ENCODE assay signal across 21 mouse cellular contexts in the genomic region with DNA sequence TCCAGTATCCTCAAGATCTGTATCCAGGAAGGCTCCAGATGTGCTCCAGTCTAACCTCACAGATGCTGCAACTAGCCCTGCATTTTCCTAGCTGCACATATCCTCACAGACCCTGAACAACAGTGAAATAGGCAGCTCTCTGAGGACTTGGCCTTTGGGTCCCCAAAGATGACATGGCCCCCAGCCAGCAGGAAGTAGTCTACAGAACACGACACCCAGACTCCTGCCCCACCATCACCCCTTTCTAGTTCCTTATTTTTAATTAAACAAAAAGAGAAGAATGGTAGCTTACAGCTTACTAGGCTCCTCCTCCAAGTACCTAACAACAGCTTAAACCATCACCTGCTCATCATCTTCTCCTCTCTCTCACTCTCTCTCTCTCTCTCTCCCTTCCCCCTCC.
DNase-seq lines count a peak whose midpoint lies in the region; ATAC-seq and TF ChIP-seq lines count a peak whose summit lies in the region.
"Had no signal": no experiment of that assay in that cellular context is flagged by ENCODE, and none has a peak within 500 bp of the region (broad histone marks: within the 10 kb centered on the region; RNA-seq: fewer than 3 reads in every experiment).

No protein-coding gene starts in this region.

- no peaks in the 10 kb centered on the region for H3K27me3 ChIP-seq in liver, adult 2 months (ENCODE audit: control insufficient read depth, insufficient read depth, low read length)
- no peaks in the 10 kb centered on the region for H3K27me3 ChIP-seq in liver, postnatal 0 days (ENCODE audit: insufficient read depth, low read length)
- H3K27me3 ChIP-seq in intestine, postnatal 0 days (replicated peaks; ENCODE audit: control insufficient read depth, insufficient read depth, low read length): no peaks in the 10 kb centered on the region
- H3K27me3 ChIP-seq: embryonic facial prominence, embryonic 13.5 days; forebrain, embryonic 12.5 days; heart, embryonic 12.5 days; hindbrain, embryonic 12.5 days had no signal

- TF ChIP-seq POLR2A in liver, adult 2 months (IDR thresholded peaks at IDR 0.05; ENCODE audit: extremely low read depth, insufficient read depth, low read length): no peak

- no peak overlapping the region for H3K4me2 ChIP-seq in liver, postnatal 0 days (ENCODE audit: low read depth, low read length)
- no peak overlapping the region for H3K4me2 ChIP-seq in intestine, postnatal 0 days (replicated peaks; ENCODE audit: low read depth)
- H3K4me2 ChIP-seq: embryonic facial prominence, embryonic 13.5 days; forebrain, embryonic 12.5 days; heart, embryonic 12.5 days; hindbrain, embryonic 12.5 days had no signal

- no peak overlapping the region for H3K27ac ChIP-seq in liver, adult 2 months (replicated peaks; ENCODE audit: insufficient read depth, low read depth, low read length)
- no peak overlapping the region for H3K27ac ChIP-seq in liver, postnatal 0 days (ENCODE audit: low read depth)
- H3K27ac ChIP-seq in intestine, postnatal 0 days (ENCODE audit: low read depth, low read length): no peak overlapping the region
- H3K27ac ChIP-seq: embryonic facial prominence, embryonic 13.5 days; forebrain, embryonic 12.5 days; gastrocnemius, adult 2 months; hindbrain, embryonic 12.5 days had no signal

- ATAC-seq in liver, postnatal 0 days: no peak
- peak; percentile 47; the same call in 1 of the 2 replicates for ATAC-seq in common myeloid progenitor, adult 5-6 weeks (replicated peaks; ENCODE audit: low read depth, poor library complexity, severe bottlenecking)
- peak; percentile 45; the same call in 1 of the 2 replicates for ATAC-seq in neutrophil, adult 5-6 weeks (ENCODE audit: extremely low read depth, insufficient number of reproducible peaks, low FRiP score, poor library complexity, severe bottlenecking)
- ATAC-seq in intestine, postnatal 0 days: no peak
- ATAC-seq: activated CD4-positive, CD25-positive, alpha-beta regulatory T cell, adult 4 months; forebrain, embryonic 16.5 days; Patski had no signal

- H3K9me3 ChIP-seq in liver, postnatal 0 days (ENCODE audit: low read length): no peaks in the 10 kb centered on the region
- no peaks in the 10 kb centered on the region for H3K9me3 ChIP-seq in intestine, postnatal 0 days (ENCODE audit: control insufficient read depth)
- H3K9me3 ChIP-seq: embryonic facial prominence, embryonic 13.5 days; forebrain, embryonic 12.5 days; heart, embryonic 12.5 days; hindbrain, embryonic 12.5 days had no signal

- 52% methylated on average over 1 of the region's 1 CpGs for WGBS in liver, adult 2 months
- WGBS in liver, postnatal 0 days (ENCODE audit: insufficient replicate concordance): 36% methylated on average over 1 of the region's 1 CpGs
- WGBS in intestine, postnatal 0 days: 45% methylated on average over 1 of the region's 1 CpGs

- no peak overlapping the region for H3K9ac ChIP-seq in liver, adult 2 months (ENCODE audit: low read depth, low read length)
- H3K9ac ChIP-seq in liver, postnatal 0 days (replicated peaks): no peak overlapping the region
- no peak overlapping the region for H3K9ac ChIP-seq in intestine, postnatal 0 days (ENCODE audit: low read depth, low read length)
- H3K9ac ChIP-seq: embryonic facial prominence, embryonic 13.5 days; forebrain, embryonic 12.5 days; heart, embryonic 12.5 days; hindbrain, embryonic 12.5 days had no signal

- TF ChIP-seq CTCF in liver, adult 2 months (IDR thresholded peaks at IDR 0.05; ENCODE audit: low read depth, low read length): no peak
- no peak for TF ChIP-seq CTCF in liver, postnatal 0 days (IDR thresholded peaks at IDR 0.05; ENCODE audit: low read depth)
- TF ChIP-seq CTCF in intestine, postnatal 0 days (IDR thresholded peaks at IDR 0.05; ENCODE audit: low read depth): no peak

- no peak overlapping the region for H3K4me3 ChIP-seq in liver, adult 2 months (ENCODE audit: insufficient read depth, low read depth, low read length)
- no peak overlapping the region for H3K4me3 ChIP-seq in liver, postnatal 0 days (ENCODE audit: low read depth, low read length)
- no peak overlapping the region for H3K4me3 ChIP-seq in intestine, postnatal 0 days (ENCODE audit: low read depth, low read length)
- H3K4me3 ChIP-seq: embryonic facial prominence, embryonic 13.5 days; forebrain, embryonic 12.5 days; gastrocnemius, adult 2 months; heart, embryonic 12.5 days; hindbrain, embryonic 12.5 days had no signal

- peak; percentile 7 for DNase-seq in liver, adult 2 months (ENCODE audit: extremely low read depth, low read depth, low spot score)
- DNase-seq in liver, postnatal 0 days: no peak
- peak; percentile 6 to 23 for DNase-seq in lung, postnatal 4 days
- DNase-seq in lung, adult 18-20 months: no peak
- no peak for DNase-seq in frontal cortex, postnatal 14 days (ENCODE audit: low spot score in 2 of 2)
- DNase-seq: adrenal gland, postnatal 14 days; cerebellum, adult 11-12 months; cerebellum, adult 9-10 months; cerebellum, postnatal 25 days; gastrocnemius, adult 2 months; gastrocnemius, postnatal 25 days had no signal

- no peak for TF ChIP-seq EP300 in liver, postnatal 0 days (IDR thresholded peaks at IDR 0.05; ENCODE audit: low read depth)

- peaks cover 2% of the 10 kb centered on the region for H3K4me1 ChIP-seq in liver, adult 2 months (ENCODE audit: control insufficient read depth, insufficient read depth, low read length)
- H3K4me1 ChIP-seq in liver, postnatal 0 days (ENCODE audit: insufficient read depth): no peaks in the 10 kb centered on the region
- H3K4me1 ChIP-seq in intestine, postnatal 0 days (replicated peaks; ENCODE audit: control insufficient read depth, insufficient read depth, low read length): no peaks in the 10 kb centered on the region
- H3K4me1 ChIP-seq: embryonic facial prominence, embryonic 13.5 days; forebrain, embryonic 12.5 days; heart, embryonic 12.5 days; hindbrain, embryonic 12.5 days had no signal

- H3K79me2 ChIP-seq in liver, adult 2 months (ENCODE audit: control insufficient read depth, insufficient read depth, low read length): no peaks in the 10 kb centered on the region

- no peaks in the 10 kb centered on the region for H3K36me3 ChIP-seq in liver, adult 2 months (ENCODE audit: control insufficient read depth, insufficient read depth, low read length)
- no peaks in the 10 kb centered on the region for H3K36me3 ChIP-seq in liver, postnatal 0 days (replicated peaks; ENCODE audit: insufficient read depth, low read length)
- no peaks in the 10 kb centered on the region for H3K36me3 ChIP-seq in intestine, postnatal 0 days (ENCODE audit: control insufficient read depth, insufficient read depth)
- H3K36me3 ChIP-seq: embryonic facial prominence, embryonic 13.5 days; forebrain, embryonic 12.5 days; heart, embryonic 12.5 days; hindbrain, embryonic 12.5 days had no signal

Comparison
In these comparisons a context has a peak if more than half of its experiments do, and no peak if none do; other contexts are left out.
1. DNase-seq: peak in liver, adult 2 months (single experiment) and lung, postnatal 4 days (2 of 2); none in liver, postnatal 0 days (single experiment), lung, adult 18-20 months (0 of 2) and frontal cortex, postnatal 14 days (0 of 2).
2. ATAC-seq: peak in common myeloid progenitor, adult 5-6 weeks (single experiment) and neutrophil, adult 5-6 weeks (single experiment); none in liver, postnatal 0 days (single experiment) and intestine, postnatal 0 days (single experiment).